Mouse (Mus musculus) heart, adult 8-10 months (tissue): Measurements from ENCODE around the gene Ptprt. TPM values are rescaled to one million over a fixed set of nuclear protein-coding genes. Genes with fewer than 3 reads are reported as not detected.

ENCODE experiments used
- DNase-seq: peaks from one replicate; pipeline ENCODE4 v3.0.0; 2022; ENCODE audit warnings: low spot score
- total RNA-seq, 4 experiments: library from RNA; stranded (reverse); gene quantifications; 2 replicates each; pipeline ENCODE4 v1.2.4; 2022

Ptprt gene
- total RNA-seq, 4 experiments from 2014 or later: 0.03 to 0.12 (median 0.07) TPM

- no peak for DNase-seq
These were observed 699.5 kb downstream of the Ptprt start for GRCm38 (mm10) chr2:161961179-161962163.

- DNase-seq: no peak
These were observed 715.5 kb downstream of the Ptprt start for GRCm38 (mm10) chr2:161945424-161945823.

- DNase-seq: no peak
These were observed 716.3 kb downstream of the Ptprt start for GRCm38 (mm10) chr2:161944689-161945088.

GRCm38 (mm10) chr2:161941991-161942390, 719.0 kb downstream of the Ptprt start:
- DNase-seq: no peak

GRCm38 (mm10) chr2:161907214-161907613, 753.7 kb downstream of the Ptprt start:
- no peak for DNase-seq

- DNase-seq: no peak
These were observed 758.8 kb downstream of the Ptprt start for GRCm38 (mm10) chr2:161902196-161902595.

GRCm38 (mm10) chr2:161884446-161884845, 776.5 kb downstream of the Ptprt start:
- no peak for DNase-seq

GRCm38 (mm10) chr2:161882580-161882979, 778.4 kb downstream of the Ptprt start:
- no peak for DNase-seq

GRCm38 (mm10) chr2:161880941-161881340, 780.0 kb downstream of the Ptprt start:
- DNase-seq: no peak

GRCm38 (mm10) chr2:161865231-161865630, 795.7 kb downstream of the Ptprt start:
- DNase-seq: no peak

GRCm38 (mm10) chr2:161858813-161859212, 802.1 kb downstream of the Ptprt start:
- DNase-seq: no peak

- DNase-seq: no peak
These were observed 802.6 kb downstream of the Ptprt start for GRCm38 (mm10) chr2:161858361-161858760.

GRCm38 (mm10) chr2:161835001-161835400, 825.9 kb downstream of the Ptprt start:
- no peak for DNase-seq

GRCm38 (mm10) chr2:161833846-161834245, 827.1 kb downstream of the Ptprt start:
- DNase-seq: no peak

GRCm38 (mm10) chr2:161813326-161813725, 847.6 kb downstream of the Ptprt start:
- no peak for DNase-seq

- DNase-seq: no peak
These were observed 852.7 kb downstream of the Ptprt start for GRCm38 (mm10) chr2:161808086-161808801.

GRCm38 (mm10) chr2:161806287-161807007, 854.5 kb downstream of the Ptprt start:
- DNase-seq: no peak

GRCm38 (mm10) chr2:161799946-161800345, 861.0 kb downstream of the Ptprt start:
- no peak for DNase-seq

- no peak for DNase-seq
These were observed 893.4 kb downstream of the Ptprt start for GRCm38 (mm10) chr2:161767528-161767927.

GRCm38 (mm10) chr2:161713024-161713423, 947.9 kb downstream of the Ptprt start:
- no peak for DNase-seq

GRCm38 (mm10) chr2:161709316-161709715, 951.6 kb downstream of the Ptprt start:
- no peak for DNase-seq

- DNase-seq: no peak
These were observed 954.5 kb downstream of the Ptprt start for GRCm38 (mm10) chr2:161706386-161706915.
